8 mouse cellular contexts compared by ENCODE assay signal in the genomic region with DNA sequence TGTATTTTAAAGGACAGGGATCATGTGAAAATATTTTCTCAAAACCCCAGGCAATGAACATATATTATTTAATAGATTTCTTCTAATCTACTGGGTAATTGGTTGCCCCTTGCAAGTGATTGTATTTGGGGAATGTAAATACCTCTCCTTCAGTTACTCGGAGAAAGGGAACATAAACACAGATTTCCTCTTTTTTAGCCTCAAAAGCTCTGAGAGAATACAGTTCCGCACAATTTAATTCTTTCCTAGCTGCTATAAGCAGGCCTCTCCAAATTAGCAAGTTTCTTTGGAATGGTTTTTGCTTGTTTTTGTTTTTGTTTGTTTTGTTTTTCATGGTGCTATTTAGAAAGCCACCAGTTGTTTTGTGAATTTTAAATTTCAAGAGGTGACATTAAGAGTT. TPM values are rescaled to one million over a fixed set of nuclear protein-coding genes. Genes with fewer than 3 reads are reported as not detected.
DNase-seq lines count a peak whose midpoint lies in the region; ATAC-seq and TF ChIP-seq lines count a peak whose summit lies in the region.

No protein-coding gene starts in this region.

- peaks cover 35% of the 10 kb centered on the region for H3K79me2 ChIP-seq in CH12.LX (replicated peaks; ENCODE audit: control insufficient read depth, extremely low read depth, insufficient read depth, poor library complexity, severe bottlenecking)

- dilution Hi-C loops in CH12.LX (cut with MboI; ENCODE audit: extremely low pct_ligation_motif_present, extremely low pct_unique_long_range_greater_than_20kb, low sequenced_read_pairs) = no loop called here

- H3K27ac ChIP-seq in gastrocnemius, adult 2 months = peak overlapping the region; percentile 90
- H3K27ac ChIP-seq in CH12.LX (ENCODE audit: insufficient read depth, low read depth) = no peak overlapping the region
- no peak overlapping the region for H3K27ac ChIP-seq in forebrain, embryonic 16.5 days (ENCODE audit: low read length)
- H3K27ac ChIP-seq in liver, embryonic 16.5 days (ENCODE audit: low read length) = no peak overlapping the region

- TF ChIP-seq CTCF in gastrocnemius, adult 2 months (IDR thresholded peaks at IDR 0.05) = no peak
- TF ChIP-seq CTCF in CH12.LX (conservative IDR thresholded peaks at IDR 0.05 in 1 of 2, IDR thresholded peaks at IDR 0.05 in 1 of 2; ENCODE audit: low read depth in 2 of 2, low read length in 2 of 2) = no peak

- H3K9me3 ChIP-seq in CH12.LX (replicated peaks; ENCODE audit: low read length) = no peaks in the 10 kb centered on the region
- H3K9me3 ChIP-seq in forebrain, embryonic 16.5 days (ENCODE audit: control insufficient read depth, low read length) = no peaks in the 10 kb centered on the region
- no peaks in the 10 kb centered on the region for H3K9me3 ChIP-seq in liver, embryonic 16.5 days (replicated peaks; ENCODE audit: control insufficient read depth, low read length)

- in situ Hi-C loops in CH12.LX (cut with MboI; ENCODE audit: low pct_ligation_motif_present, low pct_unique_long_range_greater_than_20kb, low sequenced_read_pairs) = loop anchor here (10.0 kb wide), 1 partner anchor 65 kb away; no protein-coding TSS in a partner anchor

- no peak for ATAC-seq in forebrain, embryonic 16.5 days
- ATAC-seq in liver, embryonic 16.5 days (ENCODE audit: low read depth) = no peak

- peak overlapping the region; percentile 91; the same call in 1 of the 2 replicates for H3K4me2 ChIP-seq in CH12.LX (ENCODE audit: insufficient read depth, low read depth, poor library complexity, severe bottlenecking)
- peak overlapping the region; percentile 80 for H3K4me2 ChIP-seq in forebrain, embryonic 16.5 days (ENCODE audit: low read length)
- peak overlapping the region; percentile 86 for H3K4me2 ChIP-seq in liver, embryonic 16.5 days (ENCODE audit: low read depth, low read length)

- intact Hi-C loops in gastrocnemius, adult 2 months (cut with DNase I) = no loop called here

- peaks cover 0 to 3% of the 10 kb centered on the region in 2 experiments for H3K36me3 ChIP-seq in CH12.LX (replicated peaks in 1 of 2; ENCODE audit: control insufficient read depth in 1 of 2, insufficient read depth in 1 of 2, low read length in 1 of 2)
- no peaks in the 10 kb centered on the region for H3K36me3 ChIP-seq in forebrain, embryonic 16.5 days (ENCODE audit: control insufficient read depth, insufficient read depth)
- no peaks in the 10 kb centered on the region for H3K36me3 ChIP-seq in liver, embryonic 16.5 days (ENCODE audit: control insufficient read depth, insufficient read depth)

- peaks cover 8 to 38% of the 10 kb centered on the region in 2 experiments for H3K4me1 ChIP-seq in CH12.LX (ENCODE audit: control insufficient read depth in 1 of 2, insufficient read depth in 2 of 2)
- peaks cover 27% of the 10 kb centered on the region for H3K4me1 ChIP-seq in forebrain, embryonic 16.5 days (replicated peaks; ENCODE audit: control insufficient read depth, insufficient read depth, low read length)
- peaks cover 6% of the 10 kb centered on the region for H3K4me1 ChIP-seq in liver, embryonic 16.5 days (ENCODE audit: control insufficient read depth, low read depth, low read length)

- 30% methylated on average over 2 of the region's 2 CpGs for WGBS in forebrain, embryonic 16.5 days
- WGBS in liver, embryonic 16.5 days (ENCODE audit: insufficient replicate concordance) = 25% methylated on average over 2 of the region's 2 CpGs

- DNase-seq in gastrocnemius, adult 2 months = no peak
- DNase-seq in gastrocnemius, postnatal 4 days (ENCODE audit: low spot score in 2 of 2) = no peak
- DNase-seq in CH12.LX (ENCODE audit: extremely low read depth) = no peak
- DNase-seq in adrenal gland, adult 18-20 months (ENCODE audit: low spot score in 2 of 2) = no peak
- no peak for DNase-seq in adrenal gland, adult 8-10 months
- DNase-seq in frontal cortex, postnatal 25 days (ENCODE audit: low spot score in 2 of 2) = no peak

- no peak for TF ChIP-seq POLR2A in CH12.LX (IDR thresholded peaks at IDR 0.05; ENCODE audit: low read depth, low read length)

- peaks cover 20% of the 10 kb centered on the region for H3K27me3 ChIP-seq in CH12.LX (replicated peaks)
- no peaks in the 10 kb centered on the region for H3K27me3 ChIP-seq in forebrain, embryonic 16.5 days (replicated peaks; ENCODE audit: control insufficient read depth, insufficient read depth, low read length)
- peaks cover 2% of the 10 kb centered on the region; the same call in 1 of the 2 replicates for H3K27me3 ChIP-seq in liver, embryonic 16.5 days (ENCODE audit: control insufficient read depth, insufficient read depth, low read depth, low read length)

- TF ChIP-seq EP300 in CH12.LX (IDR thresholded peaks at IDR 0.05; ENCODE audit: low read length) = no peak; the same call in 1 of the 2 replicates

- H3K9ac ChIP-seq in CH12.LX (ENCODE audit: insufficient read depth, low read depth) = peak overlapping the region; percentile 98
- H3K9ac ChIP-seq in forebrain, embryonic 16.5 days (replicated peaks; ENCODE audit: low read depth, low read length) = peak overlapping the region; percentile 97
- peak overlapping the region; percentile 75 for H3K9ac ChIP-seq in liver, embryonic 16.5 days (ENCODE audit: low read depth, low read length)

- H3K4me3 ChIP-seq in gastrocnemius, adult 2 months = peak overlapping the region; percentile 94
- H3K4me3 ChIP-seq in CH12.LX (replicated peaks in 1 of 3; ENCODE audit: low read depth in 2 of 3, low read length in 2 of 3, poor library complexity in 1 of 3) = peak overlapping the region; percentile 80 to 100 (median 86)
- H3K4me3 ChIP-seq in forebrain, embryonic 16.5 days (replicated peaks; ENCODE audit: low read length) = peak overlapping the region; percentile 86
- H3K4me3 ChIP-seq in liver, embryonic 16.5 days (ENCODE audit: low read depth, low read length) = peak overlapping the region; percentile 77

- no peak for TF ChIP-seq RAD21 in CH12.LX (IDR thresholded peaks at IDR 0.05; ENCODE audit: low read depth, low read length)

TF ChIP-seq in CH12.LX, 34 proteins besides CTCF, POLR2A, EP300 and RAD21:
- TF ChIP-seq JUND (conservative IDR thresholded peaks at IDR 0.05; ENCODE audit: low read depth, low read length) (no peak), CHD2 (IDR thresholded peaks at IDR 0.05; ENCODE audit: low read length) (no peak), CHD1 (IDR thresholded peaks at IDR 0.05; ENCODE audit: low read depth, low read length) (0 out of 2 replicates have a peak, but pooled peaks have one; percentile 36), SMC3 (IDR thresholded peaks at IDR 0.05; ENCODE audit: low read depth, low read length) (no peak), KAT2A (IDR thresholded peaks at IDR 0.05; ENCODE audit: insufficient replicate concordance, low read length) (no peak), USF1 (IDR thresholded peaks at IDR 0.05; ENCODE audit: low read depth, low read length) (no peak), NRF1 (IDR thresholded peaks at IDR 0.05; ENCODE audit: low read depth, low read length) (no peak), POLR2AphosphoS2 (IDR thresholded peaks at IDR 0.05; ENCODE audit: low read depth, low read length) (no peak), SIN3A (IDR thresholded peaks at IDR 0.05; ENCODE audit: low read length) (peak; percentile 39; the same call in 1 of the 2 replicates), USF2 (conservative IDR thresholded peaks at IDR 0.05; ENCODE audit: low read depth, low read length) (no peak), MAX (IDR thresholded peaks at IDR 0.05; ENCODE audit: low read length) (no peak), GABPA (IDR thresholded peaks at IDR 0.05; ENCODE audit: insufficient replicate concordance, low read depth, low read length) (no peak)

RNA-seq across cellular contexts. Expression of gene Plcl2, which starts 1.1 kb away (rescaled TPM):
- 10 to 100 TPM; 31.0 to 37.2 TPM for total RNA-seq in gastrocnemius, adult 2 months (2021)
- total RNA-seq in gastrocnemius, postnatal 4 days (2021) = 10 to 100 TPM; 32.9 to 34.0 TPM
- total RNA-seq in CH12.LX (2012; rRNA removed) (11.7 and 16.6 TPM in 2 replicates), CH12.LX (2014; rRNA removed) (12.7 and 12.9 TPM in 2 replicates)
- polyA plus RNA-seq in CH12.LX (2012; ENCODE audit: insufficient read length, low read depth) = 9.0 and 9.3 TPM in 2 replicates
- polyA plus RNA-seq in forebrain, embryonic 16.5 days (2015; fragmentation: Nextera tagmentation; extraction: Ambion mirVana) = 9.7 and 11.2 TPM in 2 replicates
- 1.1 and 1.5 TPM in 2 replicates for polyA plus RNA-seq in liver, embryonic 16.5 days (2015; fragmentation: Nextera tagmentation; extraction: Ambion mirVana)
- 10 to 100 TPM; 48.7 to 58.0 TPM for total RNA-seq in adrenal gland, adult 18-20 months (2021)
- 10 to 100 TPM; 60.4 to 90.4 (median 69.1) TPM for total RNA-seq in adrenal gland, adult 8-10 months (2022)
